Mouse (Mus musculus) heart, postnatal 0 days (tissue): ENCODE measurements around the gene Tmem81. TPM values are rescaled to one million over a fixed set of nuclear protein-coding genes. Genes with fewer than 3 reads are reported as not detected.
"Not testable (repeated sequence)": the region's sequence is repeated elsewhere in the genome, so short reads cannot be mapped to it uniquely, and the experiment has no call there.

Experiments
- ATAC-seq: fragments of 200-750 bp; cut with Nextera tagmentation; 2 replicates; pipeline ENCODE4 v1.8.0; 2017; ENCODE audit warnings: low read depth, moderate number of reproducible peaks, moderate library complexity; ENCODE audit not compliant: insufficient read depth
- DNase-seq: peaks from one replicate; pipeline ENCODE4 v3.0.0-alpha.2; 2016; ENCODE audit warnings: low spot score
- H3K27ac ChIP-seq: fragments of 300-500 bp; sonication (generic); 2 replicates; pipeline ENCODE4 v1.5.1; 2014; ENCODE audit warnings: low read depth, mild to moderate bottlenecking
- H3K27me3 ChIP-seq: fragments of 300-500 bp; sonication (generic); 2 replicates; pipeline ENCODE4 v1.6.1; 2014; ENCODE audit warnings: low read length, mixed read lengths; ENCODE audit not compliant: control insufficient read depth, insufficient read depth
- H3K36me3 ChIP-seq: fragments of 300-500 bp; sonication (generic); replicated peaks from 2 replicates; pipeline ENCODE4 v1.6.1; 2014; ENCODE audit warnings: low read length, mixed read lengths; ENCODE audit not compliant: control insufficient read depth, insufficient read depth
- H3K4me1 ChIP-seq: fragments of 300-500 bp; sonication (generic); 2 replicates; pipeline ENCODE4 v1.6.1; 2014; ENCODE audit warnings: antibody characterized with exemption; ENCODE audit not compliant: control insufficient read depth, insufficient read depth
- H3K4me2 ChIP-seq: fragments of 300-500 bp; sonication (generic); 2 replicates; pipeline ENCODE4 v1.6.1; 2014; ENCODE audit warnings: low read depth, mild to moderate bottlenecking, low read length, moderate library complexity
- H3K4me3 ChIP-seq: fragments of 300-500 bp; sonication (generic); 2 replicates; pipeline ENCODE4 v1.5.1; 2014; ENCODE audit warnings: low read depth, low read length
- H3K9ac ChIP-seq: fragments of 300-500 bp; sonication (generic); replicated peaks from 2 replicates; pipeline ENCODE4 v1.6.1; 2014; ENCODE audit warnings: low read depth, low read length, mixed read lengths
- H3K9me3 ChIP-seq: fragments of 300-500 bp; sonication (generic); replicated peaks from 2 replicates; pipeline ENCODE4 v1.6.1; 2016; ENCODE audit warnings: low read length; ENCODE audit not compliant: control insufficient read depth
- CTCF ChIP-seq: IDR thresholded peaks from 2 replicates; pipeline ENCODE4 v1.5.1; 2016; ENCODE audit warnings: antibody characterized with exemption, control low read depth, low read depth
- EP300 ChIP-seq: IDR thresholded peaks from 2 replicates; pipeline ENCODE4 v1.6.1; 2016; ENCODE audit warnings: antibody characterized with exemption, low read depth
- WGBS: fragments of 180-500 bp; shearing (Covaris S2); extraction: QIAGEN DNeasy Blood & Tissue Kit; methylation state at CpG from one replicate; pipeline ENCODE4 v1.1.7; 2014; 5-methylcytosine and 5-hydroxymethylcytosine counted together
- polyA plus RNA-seq: library from polyadenylated mRNA; unstranded; fragments of >200 nt; fragmentation: Nextera tagmentation; extraction: Ambion mirVana; gene quantifications from 2 replicates; pipeline ENCODE4 v1.2.1, GENCODE M21; 2015
- total RNA-seq: library from RNA; depleted of rRNA; stranded (reverse); fragments of >200 nt; gene quantifications from 2 replicates; pipeline ENCODE4 v1.2.3, GENCODE M21; 2014; ENCODE audit warnings: low replicate concordance; rRNA removed

Gene Tmem81
- total RNA-seq, result 0.23 and 3.5 TPM in 2 replicates
- 0.20 and 0.51 TPM in 2 replicates for polyA plus RNA-seq

- Histone ChIP-seq H3K27me3 (no peaks in the 10 kb centered on the region), H3K36me3 (peaks cover 62% of the 10 kb centered on the region), H3K9me3 (no peaks in the 10 kb centered on the region), H3K4me3 (no peak within 1 kb of the TSS), H3K9ac (no peak within 1 kb of the TSS), H3K4me2 (no peak within 1 kb of the TSS), H3K4me1 (no peaks in the 10 kb centered on the region), H3K27ac (no peak within 1 kb of the TSS)
- WGBS, result 94% methylated on average over 7 of the region's 7 CpGs
- ATAC-seq, result no peak
- no peak for DNase-seq
- no peak for TF ChIP-seq CTCF
- TF ChIP-seq EP300, result no peak
These were observed at the start of gene Tmem81 for GRCm38 (mm10) chr1:132506058-132506457. Gene Tmem81 (plus strand): TSS chr1:132506230.

DNA sequence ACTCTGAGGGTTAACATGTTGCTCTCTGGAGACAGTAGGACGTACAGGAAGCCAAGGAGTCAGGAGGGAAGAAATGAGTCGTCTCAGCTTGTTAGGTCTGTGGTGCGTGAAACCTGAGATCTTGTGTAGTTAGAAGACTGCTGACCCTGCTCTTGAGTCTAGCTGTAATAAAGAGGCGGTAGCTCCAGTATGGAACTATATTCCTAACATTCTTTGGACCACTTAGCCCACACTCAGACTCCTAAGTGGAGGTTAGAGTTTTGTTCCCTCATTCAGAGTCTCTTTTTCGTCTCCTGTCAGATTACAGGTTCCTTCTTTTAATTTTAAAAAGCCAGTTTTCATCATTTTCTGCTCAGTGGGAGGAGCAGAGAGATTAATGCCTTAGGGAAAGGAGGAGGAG lies 41.4 kb upstream of the Tmem81 start:
- no peaks in the 10 kb centered on the region for H3K27me3 ChIP-seq
- no peak for TF ChIP-seq EP300
- TF ChIP-seq CTCF, result no peak
- DNase-seq (no peak), ATAC-seq (no peak)
- 73% methylated on average over 5 of the region's 5 CpGs for WGBS
- H3K4me2 ChIP-seq, result no peak overlapping the region
- H3K4me1 ChIP-seq, result 0 out of 2 replicates have a peak, but pooled peaks cover 5% of the 10 kb centered on the region
- H3K36me3 ChIP-seq, result peaks cover 50% of the 10 kb centered on the region
- H3K9ac ChIP-seq, result no peak overlapping the region
- no peak overlapping the region for H3K27ac ChIP-seq
- no peak overlapping the region for H3K4me3 ChIP-seq
- no peaks in the 10 kb centered on the region for H3K9me3 ChIP-seq

DNA sequence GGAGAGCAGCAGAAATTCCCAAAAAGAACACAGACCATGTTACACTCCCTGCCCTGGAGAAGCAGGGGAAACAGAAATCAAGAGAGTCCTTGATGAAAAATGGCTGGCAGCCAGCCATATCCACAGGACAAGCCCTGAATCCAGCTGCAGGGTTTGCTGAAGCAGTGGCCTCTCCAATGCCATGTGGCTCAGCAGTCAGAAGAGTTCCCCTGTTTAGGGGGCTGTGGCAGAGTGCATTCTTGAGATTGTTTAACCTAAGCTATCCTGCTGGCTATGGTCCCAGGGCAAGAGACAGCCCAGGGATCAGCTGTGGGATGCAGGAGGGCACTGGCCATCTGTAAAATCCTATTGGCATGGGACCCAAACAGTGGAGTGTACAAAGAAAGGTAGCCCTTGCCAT lies 37.1 kb upstream of the Tmem81 start:
- peaks cover 23% of the 10 kb centered on the region for H3K36me3 ChIP-seq
- no peak overlapping the region for H3K9ac ChIP-seq
- no peaks in the 10 kb centered on the region for H3K9me3 ChIP-seq
- ATAC-seq, result peak; percentile 74; the same call in 1 of the 2 replicates
- 0 out of 2 replicates have a peak, but pooled peaks cover 5% of the 10 kb centered on the region for H3K4me1 ChIP-seq
- H3K4me2 ChIP-seq, result no peak overlapping the region
- no peaks in the 10 kb centered on the region for H3K27me3 ChIP-seq
- H3K4me3 ChIP-seq, result no peak overlapping the region
- DNase-seq, result no peak
- H3K27ac ChIP-seq, result no peak overlapping the region
- TF ChIP-seq CTCF (no peak), EP300 (no peak)

DNA sequence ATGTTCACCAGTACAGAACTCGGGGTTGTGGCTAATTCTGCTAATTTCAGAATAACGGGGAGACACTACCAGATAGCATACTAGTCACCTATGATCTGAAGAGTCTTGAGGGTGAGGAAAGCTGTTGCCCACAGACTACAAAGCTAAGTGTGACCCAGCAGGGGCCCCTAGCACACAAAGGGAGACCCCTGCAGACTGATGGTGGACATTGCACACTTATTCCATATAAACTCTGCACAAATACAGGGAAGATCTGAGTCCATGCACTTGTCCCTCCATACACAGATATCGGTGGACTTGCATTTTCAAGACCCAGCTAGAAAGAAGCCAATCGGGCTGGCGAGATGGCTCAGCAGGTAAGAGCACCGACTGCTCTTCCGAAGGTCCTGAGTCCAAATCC lies 36.5 kb upstream of the Tmem81 start:
- no peak overlapping the region for H3K4me3 ChIP-seq
- no peak for TF ChIP-seq CTCF
- no peak for TF ChIP-seq EP300
- DNase-seq (no peak), ATAC-seq (no peak)
- peaks cover 17% of the 10 kb centered on the region for H3K36me3 ChIP-seq
- no peak overlapping the region for H3K27ac ChIP-seq
- H3K9me3 ChIP-seq, result no peaks in the 10 kb centered on the region
- WGBS, result 87% methylated on average over 7 of the region's 7 CpGs
- no peak overlapping the region for H3K4me2 ChIP-seq
- 0 out of 2 replicates have a peak, but pooled peaks cover 5% of the 10 kb centered on the region for H3K4me1 ChIP-seq
- no peak overlapping the region for H3K9ac ChIP-seq
- no peaks in the 10 kb centered on the region for H3K27me3 ChIP-seq

GRCm38 (mm10) chr1:132470031-132470430 lies 36.0 kb upstream of the Tmem81 start:
- not testable (repeated sequence) for H3K27me3 ChIP-seq, H3K4me2 ChIP-seq, H3K9me3 ChIP-seq, H3K4me1 ChIP-seq, DNase-seq, H3K9ac ChIP-seq, H3K4me3 ChIP-seq, H3K27ac ChIP-seq, ATAC-seq
- 90% methylated on average over 1 of the region's 1 CpGs for WGBS
- peaks cover 12% of the 10 kb centered on the region for H3K36me3 ChIP-seq

DNA sequence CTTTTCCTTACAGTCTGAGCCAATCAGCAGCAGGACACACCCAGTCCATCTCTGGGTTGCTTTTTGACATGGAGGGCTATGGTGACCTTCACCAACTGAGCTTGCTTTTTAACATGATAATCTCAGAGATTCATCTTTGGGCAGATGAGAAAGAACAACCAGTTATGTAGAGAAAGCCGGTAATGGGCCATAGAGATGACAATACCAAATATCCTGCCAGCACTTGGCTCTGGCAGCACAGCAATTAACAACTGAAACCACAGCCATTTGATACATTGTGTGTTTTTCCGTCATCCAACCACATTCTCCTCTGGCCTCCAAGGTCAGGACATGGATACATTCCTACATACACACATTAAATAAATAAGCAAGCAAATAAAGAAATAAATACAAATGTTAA lies 35.0 kb upstream of the Tmem81 start:
- Histone ChIP-seq H3K9me3 (no peaks in the 10 kb centered on the region), H3K9ac (no peak overlapping the region), H3K27ac (no peak overlapping the region), H3K36me3 (peaks cover 9% of the 10 kb centered on the region; the same call in 1 of the 2 replicates), H3K4me2 (no peak overlapping the region), H3K27me3 (no peaks in the 10 kb centered on the region), H3K4me3 (no peak overlapping the region), H3K4me1 (0 out of 2 replicates have a peak, but pooled peaks cover 8% of the 10 kb centered on the region)
- no peak for DNase-seq
- TF ChIP-seq CTCF (no peak), EP300 (no peak)
- ATAC-seq, result no peak
- 86% methylated on average over 2 of the region's 2 CpGs for WGBS
